Mouse (Mus musculus) spleen, adult 2 months (tissue): ENCODE data around the gene Bbof1. TPM values are rescaled to one million over a fixed set of nuclear protein-coding genes. Genes with fewer than 3 reads are reported as not detected.
A peak's percentile ranks its signal among the peaks of the same experiment; 100 is the strongest.

Source experiments
- DNase-seq, 2 experiments: peaks; one replicate each; pipeline versions ENCODE4 v3.0.0 to v3.0.0-alpha.2; 2012 to 2021; ENCODE audit warnings: low spot score in 2 of 2, low read depth in 1 of 2
- H3K27ac ChIP-seq: fragments of 200-500 bp; 2 replicates; pipeline ENCODE4 v1.5.1; 2012; ENCODE audit warnings: low read length, inconsistent platforms; ENCODE audit not compliant: insufficient read depth
- H3K27me3 ChIP-seq: fragments of 200-500 bp; 2 replicates; pipeline ENCODE4 v1.6.1; 2012; ENCODE audit warnings: mild to moderate bottlenecking, moderate library complexity, low read length, inconsistent platforms; ENCODE audit not compliant: control insufficient read depth, insufficient read depth
- H3K36me3 ChIP-seq: fragments of 200-500 bp; 2 replicates; pipeline ENCODE4 v1.6.1; 2012; ENCODE audit warnings: mild to moderate bottlenecking, low read length, inconsistent platforms; ENCODE audit not compliant: control insufficient read depth, insufficient read depth
- H3K4me1 ChIP-seq: fragments of 200-500 bp; 2 replicates; pipeline ENCODE4 v1.6.1; 2011; ENCODE audit warnings: inconsistent platforms; ENCODE audit not compliant: control insufficient read depth, insufficient read depth, insufficient read length
- H3K4me3 ChIP-seq: fragments of 200-500 bp; 2 replicates; pipeline ENCODE4 v1.5.1; 2011; ENCODE audit warnings: mild to moderate bottlenecking, inconsistent platforms; ENCODE audit not compliant: insufficient read depth, insufficient read length; ENCODE audit errors: extremely low read depth
- CTCF ChIP-seq: fragments of 200-500 bp; IDR thresholded peaks from 2 replicates; pipeline ENCODE4 v1.5.1; 2011; ENCODE audit warnings: mild to moderate bottlenecking, inconsistent platforms; ENCODE audit not compliant: insufficient read depth, insufficient read length, insufficient replicate concordance; ENCODE audit errors: extremely low read depth
- POLR2A ChIP-seq: fragments of 200-500 bp; IDR thresholded peaks from 2 replicates; pipeline ENCODE4 v1.6.1; 2011; ENCODE audit warnings: low read depth, low read length, inconsistent platforms
- WGBS: fragments of 180-500 bp; shearing (Covaris S2); methylation state at CpG from one replicate; pipeline ENCODE4 v1.1.7; 2018; 5-methylcytosine and 5-hydroxymethylcytosine counted together
- polyA plus RNA-seq: library from polyadenylated mRNA; depleted of rRNA; stranded (reverse); fragments of >200 nt; gene quantifications from 2 replicates; pipeline ENCODE4 v1.2.3, GENCODE M21; 2012

The Bbof1 gene
- polyA plus RNA-seq, 1 experiment = 0.05 TPM

DNA sequence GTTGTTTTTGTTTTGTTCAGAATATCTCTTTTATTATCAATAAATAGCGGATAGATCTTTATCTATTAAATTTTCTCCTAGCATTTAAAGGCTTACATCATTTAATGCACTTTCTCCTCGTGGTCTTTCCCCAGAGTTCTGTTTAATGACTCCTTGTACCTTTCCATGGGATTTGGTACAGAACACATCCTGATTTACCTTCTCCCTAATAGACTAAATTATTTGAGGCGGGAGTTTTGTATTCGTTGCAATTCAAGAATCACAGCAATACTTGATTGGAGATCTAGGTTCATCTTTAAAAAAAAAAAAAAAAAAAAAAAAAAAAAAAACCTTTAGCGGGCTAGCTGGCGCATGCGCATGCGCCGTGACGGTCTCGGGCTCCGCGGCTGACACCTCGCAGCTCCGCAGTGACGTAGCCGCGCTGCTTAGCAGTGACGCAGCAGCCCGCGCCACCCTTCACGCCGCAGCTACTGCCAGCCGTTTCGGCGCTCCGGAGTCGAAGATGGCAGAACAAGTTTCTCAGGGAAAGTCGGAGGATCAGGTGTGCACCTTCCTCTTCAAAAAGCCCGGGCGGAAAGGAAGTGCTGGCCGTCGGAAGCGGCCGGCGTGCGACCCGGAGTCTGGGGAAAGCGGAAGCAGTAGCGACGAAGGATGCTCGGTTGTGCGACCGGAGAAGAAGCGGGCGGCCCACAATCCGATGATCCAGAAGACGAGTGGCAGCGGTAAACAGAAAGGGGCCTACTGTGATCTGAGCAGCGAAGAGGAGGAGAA, 8.1 kb downstream of the Bbof1 start, which contains the start of gene Rnf113a2:
Gene Rnf113a2, plus strand, starts transcription at position 363 of the 771 bp plus-strand sequence.
- Histone ChIP-seq H3K4me3 (peak within 1 kb of the TSS; percentile 86), H3K4me1 (no peaks in the 10 kb centered on the region; the same call in 1 of the 2 replicates), H3K27me3 (no peaks in the 10 kb centered on the region), H3K27ac (peak within 1 kb of the TSS; percentile 79), H3K36me3 (no peaks in the 10 kb centered on the region)
- WGBS = 3% methylated on average over 50 of the region's 50 CpGs
- TF ChIP-seq POLR2A = peak; percentile 63
- TF ChIP-seq CTCF = no peak
- peak; percentile 76 to 88 for DNase-seq

DNA sequence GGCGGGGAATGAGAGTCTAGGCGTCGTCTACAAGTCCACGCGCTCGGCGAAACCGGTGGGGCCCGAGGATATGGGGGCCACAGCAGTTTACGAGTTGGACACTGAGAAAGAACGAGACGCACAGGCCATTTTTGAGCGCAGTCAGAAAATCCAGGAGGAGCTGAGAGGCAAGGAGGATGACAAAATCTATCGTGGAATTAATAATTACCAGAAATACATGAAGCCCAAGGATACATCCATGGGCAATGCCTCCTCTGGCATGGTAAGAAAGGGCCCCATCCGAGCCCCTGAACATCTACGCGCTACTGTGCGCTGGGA, 8.7 kb downstream of the Bbof1 start:
- Histone ChIP-seq H3K36me3 (no peaks in the 10 kb centered on the region), H3K27ac (peak overlapping the region; percentile 79), H3K27me3 (no peaks in the 10 kb centered on the region), H3K4me1 (no peaks in the 10 kb centered on the region; the same call in 1 of the 2 replicates), H3K4me3 (peak overlapping the region; percentile 86)
- TF ChIP-seq CTCF (no peak), POLR2A (no peak)
- 40% methylated on average over 18 of the region's 18 CpGs for WGBS
- DNase-seq = no peak

DNA sequence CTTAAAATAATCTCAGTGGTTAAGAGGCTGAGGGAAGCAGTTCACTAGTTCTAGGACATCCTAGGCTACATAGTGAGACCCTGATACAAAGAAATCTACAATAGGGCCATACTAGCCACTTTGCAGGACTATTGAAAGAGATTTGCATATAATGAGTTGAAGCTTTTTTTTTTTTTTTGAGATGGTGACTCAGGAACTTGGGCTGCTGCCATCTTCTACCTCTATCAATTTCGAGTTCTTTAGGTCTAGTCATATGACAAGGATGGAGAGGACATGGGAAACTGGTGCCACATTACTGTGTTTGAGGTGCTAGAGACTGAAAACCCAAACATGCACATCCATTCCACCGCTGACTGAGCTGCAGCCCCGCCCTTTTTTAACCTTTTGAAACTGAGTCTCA, 15.1 kb downstream of the Bbof1 start:
- H3K27me3 ChIP-seq = no peaks in the 10 kb centered on the region
- no peaks in the 10 kb centered on the region for H3K4me1 ChIP-seq
- no peaks in the 10 kb centered on the region for H3K36me3 ChIP-seq
- DNase-seq = no peak
- no peak for TF ChIP-seq CTCF
- WGBS = 73% methylated on average over 3 of the region's 3 CpGs
- no peak overlapping the region for H3K4me3 ChIP-seq
- H3K27ac ChIP-seq = no peak overlapping the region

DNA sequence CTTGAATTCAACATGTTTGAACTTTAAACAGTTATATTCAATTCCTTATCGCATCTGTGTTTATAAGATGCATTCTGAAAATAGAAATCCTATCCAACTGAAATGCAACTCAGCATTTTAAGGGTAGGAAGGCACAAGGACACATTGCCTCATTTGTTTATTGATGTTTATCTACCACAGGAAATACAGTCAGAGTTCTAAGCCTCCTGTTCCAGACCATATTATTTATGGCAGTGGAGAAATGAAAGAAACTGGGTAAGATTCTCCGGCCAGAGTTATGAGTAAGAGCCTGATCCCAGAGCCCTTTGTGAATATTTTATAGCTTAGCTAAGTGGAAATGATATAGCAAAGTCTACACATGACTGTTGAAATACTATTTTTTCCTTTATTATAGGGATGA, 21.0 kb downstream of the Bbof1 start:
- no peak overlapping the region for H3K27ac ChIP-seq
- no peak for DNase-seq
- WGBS = 90% methylated on average over 2 of the region's 2 CpGs
- no peaks in the 10 kb centered on the region for H3K4me1 ChIP-seq
- peaks cover 2% of the 10 kb centered on the region; the same call in 1 of the 2 replicates for H3K36me3 ChIP-seq
- no peaks in the 10 kb centered on the region for H3K27me3 ChIP-seq
- TF ChIP-seq POLR2A = no peak
- no peak for TF ChIP-seq CTCF
- H3K4me3 ChIP-seq = no peak overlapping the region

DNA sequence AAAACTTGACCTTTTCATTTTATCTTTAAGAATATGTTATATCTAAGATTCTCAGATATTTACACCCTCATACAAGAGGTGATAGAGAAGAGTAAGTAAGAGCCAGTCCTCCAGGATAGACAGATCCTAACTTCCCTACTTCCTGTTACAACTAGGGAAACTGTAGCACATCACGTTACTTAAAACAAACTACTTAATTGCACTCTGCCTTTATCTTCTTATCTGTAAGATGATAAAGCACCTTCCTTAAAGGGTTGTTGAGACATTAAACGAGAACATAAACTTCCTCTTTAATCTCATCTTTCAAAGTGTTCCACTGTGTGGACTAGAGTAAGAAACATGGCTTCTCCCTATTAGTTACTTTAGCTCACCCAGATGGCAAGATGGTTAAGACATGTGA, 29.8 kb downstream of the Bbof1 start:
- TF ChIP-seq CTCF (no peak), POLR2A (no peak)
- peaks cover 5% of the 10 kb centered on the region; the same call in 1 of the 2 replicates for H3K36me3 ChIP-seq
- no peak overlapping the region for H3K4me3 ChIP-seq
- no peaks in the 10 kb centered on the region for H3K27me3 ChIP-seq
- no peaks in the 10 kb centered on the region for H3K4me1 ChIP-seq
- 77% methylated on average over 2 of the region's 2 CpGs for whole genome bisulfite sequencing
- no peak for DNase-seq
- no peak overlapping the region for H3K27ac ChIP-seq

DNA sequence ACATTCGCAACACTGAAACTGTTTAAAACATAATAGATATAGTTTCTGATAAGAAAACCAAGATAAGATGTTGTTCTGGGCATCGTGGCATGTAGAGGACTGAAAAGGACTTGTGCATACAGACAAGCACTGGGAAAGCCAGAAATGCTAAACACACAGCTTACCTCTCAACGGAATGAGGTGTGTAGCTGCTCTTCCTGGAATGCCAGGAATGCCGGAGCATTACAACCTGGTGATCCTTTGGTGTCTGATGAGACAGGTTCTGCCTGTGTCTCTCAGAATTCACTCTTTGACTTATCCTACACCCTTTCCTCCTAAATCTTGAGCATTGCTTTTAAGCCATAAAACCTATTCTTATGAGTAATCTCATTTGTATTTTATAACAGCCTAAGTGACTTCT, 33.7 kb downstream of the Bbof1 start:
- Histone ChIP-seq H3K4me3 (no peak overlapping the region), H3K27ac (no peak overlapping the region), H3K27me3 (no peaks in the 10 kb centered on the region), H3K36me3 (no peaks in the 10 kb centered on the region), H3K4me1 (no peaks in the 10 kb centered on the region)
- WGBS = 86% methylated on average over 4 of the region's 4 CpGs
- TF ChIP-seq POLR2A (no peak), CTCF (no peak)
- DNase-seq = no peak

DNA sequence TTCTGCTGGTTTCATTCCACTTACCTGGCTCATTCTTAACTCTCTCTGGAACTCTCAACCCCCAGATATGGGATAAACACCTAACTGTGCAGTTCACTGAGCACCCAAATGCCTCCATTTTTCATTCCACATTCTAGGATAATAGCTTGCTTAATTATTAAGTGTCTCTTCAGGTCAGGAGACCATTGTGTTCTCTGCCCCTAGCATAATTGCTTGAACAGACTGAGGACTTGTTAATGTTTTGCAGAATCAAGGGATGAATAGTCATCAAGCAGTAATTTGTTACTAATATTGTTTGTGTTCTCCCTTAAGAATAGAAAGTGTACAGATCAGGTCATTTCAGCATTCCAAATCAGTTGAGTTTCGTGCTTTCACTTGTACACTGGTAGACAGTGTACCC, 38.5 kb downstream of the Bbof1 start:
- Histone ChIP-seq H3K27me3 (no peaks in the 10 kb centered on the region), H3K36me3 (no peaks in the 10 kb centered on the region), H3K4me1 (no peaks in the 10 kb centered on the region; the same call in 1 of the 2 replicates), H3K4me3 (no peak overlapping the region), H3K27ac (no peak overlapping the region)
- no peak for TF ChIP-seq CTCF
- DNase-seq = no peak
- WGBS = 89% methylated on average over 1 of the region's 1 CpGs

DNA sequence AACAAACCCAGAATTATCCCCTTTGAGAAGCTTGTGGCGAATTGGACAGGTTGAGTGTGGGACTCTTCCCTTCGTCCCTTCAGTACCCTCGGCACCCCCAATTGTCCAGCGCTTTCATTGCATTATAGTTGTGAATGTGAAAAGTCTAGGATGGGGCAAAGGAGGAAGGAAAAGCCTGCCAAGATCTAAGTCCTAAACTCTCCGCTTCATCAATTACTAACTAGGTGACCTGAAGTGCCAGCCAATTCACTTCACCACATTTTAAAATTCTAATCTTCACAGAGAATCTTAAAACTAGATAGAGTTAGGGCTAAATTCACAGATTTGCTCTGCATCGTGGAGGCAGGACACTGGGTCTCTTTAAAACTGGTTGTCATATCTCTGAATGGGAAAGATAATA, 39.3 kb downstream of the Bbof1 start:
- TF ChIP-seq POLR2A (no peak), CTCF (no peak)
- WGBS = 92% methylated on average over 6 of the region's 6 CpGs
- Histone ChIP-seq H3K4me3 (no peak overlapping the region), H3K4me1 (peaks cover 2% of the 10 kb centered on the region; the same call in 1 of the 2 replicates), H3K27me3 (no peaks in the 10 kb centered on the region), H3K36me3 (no peaks in the 10 kb centered on the region), H3K27ac (no peak overlapping the region)
- no peak for DNase-seq
